Mouse (Mus musculus) adrenal gland, postnatal 4 days (tissue): ENCODE data around the gene Gpatch3. TPM values are rescaled to one million over a fixed set of nuclear protein-coding genes. Genes with fewer than 3 reads are reported as not detected.

Experiments
- microRNA-seq: library from miRNA; unstranded; fragments of <30 nt; microRNA quantifications from one replicate; pipeline ENCODE4 v1.2.0, GENCODE M21; 2021
- total RNA-seq, 2 experiments: library from RNA; stranded (reverse); gene quantifications; 2 replicates each; pipeline ENCODE4 v1.2.3; 2021

Gene Gpatch3
- total RNA-seq, 2 experiments from 2014 or later: 10.4 to 14.5 TPM

Small RNA genes within 50 kb of the gene (microRNA-seq; reads per million reads assigned to microRNA genes)
- not detected for gene Gm23158

Other genes starting within 250 kb of the Gpatch3 start
- 10 to 100 TPM; 36.3 to 39.9 TPM for gene Wdtc1, start 221.3 kb upstream of the Gpatch3 start, total RNA-seq
- 10 to 100 TPM; 52.9 to 54.4 TPM for gene Slc9a1, start 205.0 kb upstream of the Gpatch3 start, total RNA-seq
- under 1 TPM; 0.73 to 0.78 TPM for gene Tent5b, start 94.6 kb upstream of the Gpatch3 start, total RNA-seq
- 1 to 10 TPM; 6.9 to 8.0 TPM for gene Trnp1, start 76.2 kb upstream of the Gpatch3 start, total RNA-seq
- 1 to 10 TPM; 5.0 to 8.0 TPM for gene Kdf1, start 55.8 kb upstream of the Gpatch3 start, total RNA-seq
- gene Nudc, start 28.7 kb upstream of the Gpatch3 start, total RNA-seq: 100 to 1,000 TPM; 129 to 136 TPM
- 10 to 100 TPM; 20.2 to 24.6 TPM for gene Nr0b2, start 21.4 kb upstream of the Gpatch3 start, total RNA-seq
- gene Gpn2, start 9.6 kb downstream of the Gpatch3 start, total RNA-seq: 10 to 100 TPM; 13.7 to 16.6 TPM
- gene Sfn, start 27.4 kb downstream of the Gpatch3 start, total RNA-seq: 1 to 10 TPM; 3.7 to 4.3 TPM
- 10 to 100 TPM; 20.8 to 23.9 TPM for gene Zdhhc18, start 75.4 kb downstream of the Gpatch3 start, total RNA-seq
- gene Pigv, start 97.9 kb downstream of the Gpatch3 start, total RNA-seq: 10 to 100 TPM; 19.8 to 20.2 TPM
- gene Arid1a, start 182.0 kb downstream of the Gpatch3 start, total RNA-seq: 10 to 100 TPM; 77.3 to 89.1 TPM